Mouse (Mus musculus): ENCODE measurements around the gene Dbndd1. TPM values are rescaled to one million over a fixed set of nuclear protein-coding genes. Genes with fewer than 3 reads are reported as not detected.
"Not testable (repeated sequence)": the region's sequence is repeated elsewhere in the genome, so short reads cannot be mapped to it uniquely, and the experiment has no call there.

Dbndd1 gene
- total RNA-seq (2015; ENCODE audit: low replicate concordance) (not detected in 2 replicates), total RNA-seq (2017; ENCODE audit: low replicate concordance) (not detected in 2 replicates)

DNA sequence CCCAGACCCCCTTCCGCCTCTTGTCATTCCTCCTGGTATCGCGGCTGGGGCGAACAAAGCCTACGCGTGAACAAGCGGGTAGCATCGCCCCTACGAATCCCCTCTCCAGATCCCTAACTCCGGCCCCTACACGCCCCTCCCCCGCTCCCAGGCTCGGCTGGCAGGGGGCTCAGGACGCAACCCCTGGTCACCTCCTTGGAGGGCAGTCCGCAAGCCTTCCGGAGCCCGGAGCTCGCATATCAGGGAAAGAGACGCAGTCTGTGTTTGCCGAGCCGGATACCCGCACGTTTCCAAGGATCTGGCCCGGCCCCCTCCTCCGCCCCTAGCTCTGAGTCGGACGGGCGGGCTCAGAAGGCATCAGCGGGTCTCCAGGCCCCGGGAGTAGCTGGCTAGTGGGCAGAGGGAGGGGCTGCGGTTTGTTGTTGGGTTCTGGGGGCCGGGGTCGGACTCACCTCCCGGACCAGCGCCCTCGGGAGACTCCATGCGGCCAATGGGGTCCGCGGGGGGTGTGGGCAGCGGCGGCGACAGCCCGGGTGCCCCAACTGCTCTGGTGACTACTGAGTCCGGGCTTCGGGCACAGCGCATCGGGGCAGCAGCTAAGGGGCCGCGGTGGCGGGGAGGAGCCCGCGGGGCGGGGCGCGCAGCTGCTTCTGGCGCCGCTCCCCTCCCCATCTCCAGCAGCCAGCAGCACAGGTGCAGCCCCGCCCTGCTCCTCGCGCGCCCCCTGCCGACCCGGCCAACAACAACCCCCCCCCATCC lies at the start of gene Dbndd1:
Gene Dbndd1 (minus strand): TSS at position 683 of the 759 bp plus-strand sequence.
- no peak for ATAC-seq (replicated peaks; ENCODE audit: low FRiP score, poor library complexity, severe bottlenecking)

DNA sequence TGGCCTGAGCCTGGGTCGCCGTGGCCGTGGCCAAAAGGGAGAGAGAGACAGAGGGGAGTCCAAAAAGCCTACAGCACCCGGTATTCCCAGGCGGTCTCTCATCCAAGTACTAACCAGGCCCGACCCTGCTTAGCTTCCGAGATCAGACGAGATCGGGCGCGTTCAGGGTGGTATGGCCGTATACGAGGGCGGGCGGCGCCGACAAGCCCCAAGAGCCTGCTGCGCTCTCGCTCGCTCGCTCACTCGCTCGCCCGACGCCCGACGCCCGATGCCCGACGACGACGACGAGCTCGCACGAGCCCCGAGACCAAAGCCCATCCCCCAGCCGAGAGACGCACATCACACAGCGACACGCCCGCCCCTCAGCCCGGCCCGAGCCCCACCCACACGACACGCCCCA lies 49.0 kb upstream of the Dbndd1 start:
- not testable (repeated sequence) for ATAC-seq (replicated peaks; ENCODE audit: low FRiP score, poor library complexity, severe bottlenecking)

DNA sequence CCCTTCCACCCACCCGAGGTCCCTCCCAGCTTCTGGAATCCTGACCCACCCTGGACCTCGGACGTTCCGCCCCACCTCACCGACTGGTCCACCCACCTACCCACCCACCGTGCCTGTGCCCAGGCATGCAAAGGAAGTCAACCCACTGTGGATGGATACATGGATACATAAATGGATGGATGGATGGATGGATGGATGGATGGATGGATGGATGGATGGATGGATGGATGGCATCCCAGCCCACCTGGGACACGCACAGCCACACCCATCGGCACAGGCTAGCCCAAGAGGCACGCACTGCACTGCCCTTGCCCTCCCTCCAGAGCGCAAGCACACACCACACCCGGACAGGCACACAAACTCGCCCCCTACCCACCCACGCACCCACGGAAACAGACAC lies 22.4 kb upstream of the Dbndd1 start:
- not testable (repeated sequence) for ATAC-seq (replicated peaks; ENCODE audit: low FRiP score, poor library complexity, severe bottlenecking)

DNA sequence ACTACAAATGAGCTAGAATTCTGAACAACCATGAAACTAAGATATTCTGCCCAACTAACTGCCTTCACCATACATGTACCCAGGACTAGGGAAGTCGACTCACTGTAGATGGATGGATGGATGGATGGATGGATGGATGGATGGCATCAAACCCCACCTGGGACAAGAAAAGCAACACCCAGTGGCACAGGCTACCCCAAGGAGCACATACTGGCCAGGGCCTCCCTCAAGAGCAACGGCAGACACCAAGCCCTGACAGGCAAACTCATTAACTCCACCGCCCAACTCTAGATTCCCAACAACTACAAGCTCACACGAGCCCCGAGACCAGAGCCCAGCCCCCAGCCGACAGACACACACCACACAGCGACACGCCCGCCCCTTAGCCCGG lies 21.7 kb upstream of the Dbndd1 start:
- no peak for ATAC-seq (replicated peaks; ENCODE audit: low FRiP score, poor library complexity, severe bottlenecking)

DNA sequence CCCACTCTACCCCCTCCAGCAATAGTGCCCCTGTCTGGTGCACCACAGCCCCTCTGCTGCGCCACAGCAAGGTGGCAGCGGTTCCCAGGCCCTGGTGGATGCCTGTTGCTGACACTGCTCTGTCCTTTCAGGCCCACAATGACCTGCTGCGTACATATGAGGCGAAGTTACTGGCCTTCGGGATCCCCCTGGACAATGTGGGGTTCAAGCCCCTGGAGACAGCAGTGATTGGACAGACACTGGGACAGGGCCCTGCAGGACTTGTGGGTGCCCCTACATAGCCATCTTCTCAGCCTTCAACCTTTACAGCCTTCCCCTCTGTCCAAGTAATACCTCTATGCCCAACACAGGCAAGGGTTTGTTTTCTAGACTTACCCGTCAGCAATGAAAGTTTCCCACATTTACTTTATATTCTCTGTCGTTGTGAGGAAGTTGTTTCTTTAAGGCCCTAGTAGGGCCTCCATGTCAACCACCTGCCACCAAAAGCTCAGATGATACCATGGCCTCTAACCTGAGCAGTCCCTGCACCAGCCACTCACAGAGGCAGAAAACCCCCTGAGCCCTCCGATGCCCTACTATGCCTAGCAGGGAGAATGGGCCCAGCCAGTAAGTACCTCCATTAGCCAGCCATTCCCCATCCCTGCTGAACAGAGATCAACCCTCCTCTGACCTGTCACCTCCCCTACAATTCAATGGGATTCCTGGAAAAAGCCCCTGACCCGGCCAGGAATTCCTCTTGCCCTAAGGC lies 21.2 kb upstream of the Dbndd1 start:
- ATAC-seq (replicated peaks; ENCODE audit: low FRiP score, poor library complexity, severe bottlenecking): no peak

DNA sequence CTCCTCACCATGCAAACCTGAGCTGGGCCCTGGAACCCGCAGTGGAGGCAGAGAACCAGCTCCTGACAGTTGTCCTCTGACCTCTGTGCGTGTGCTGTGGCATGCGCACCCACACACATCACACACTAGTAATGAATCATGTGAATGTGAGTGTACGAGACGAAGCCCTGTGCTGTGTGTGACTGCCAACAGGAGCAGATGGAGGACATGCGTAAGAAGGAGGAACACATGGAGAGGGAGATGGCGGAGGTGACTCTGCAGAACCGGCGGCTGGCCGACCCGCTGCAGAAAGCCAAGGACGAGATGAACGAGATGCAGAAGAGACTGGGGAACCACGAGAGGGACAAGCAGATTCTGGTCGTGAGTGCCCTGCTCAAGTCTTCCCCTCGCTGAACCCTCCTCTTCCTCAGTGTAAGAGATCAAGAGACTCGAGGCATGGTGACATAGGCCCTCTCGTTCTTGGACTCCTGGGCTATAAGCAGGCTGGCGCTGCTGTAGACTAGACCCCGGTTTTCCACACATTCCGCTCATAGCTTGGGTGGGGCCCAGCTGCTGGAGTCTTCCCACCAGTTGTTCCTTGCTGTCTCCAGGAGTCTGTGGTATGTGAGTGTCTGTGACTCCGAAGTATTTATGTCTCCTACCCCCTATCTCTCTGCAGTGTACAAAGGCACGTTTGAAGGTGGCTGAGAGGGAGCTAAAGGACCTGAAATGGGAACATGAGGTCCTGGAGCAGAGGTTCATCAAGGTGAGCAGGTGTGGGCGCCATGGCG lies 12.6 kb upstream of the Dbndd1 start:
- ATAC-seq (replicated peaks; ENCODE audit: low FRiP score, poor library complexity, severe bottlenecking): no peak

DNA sequence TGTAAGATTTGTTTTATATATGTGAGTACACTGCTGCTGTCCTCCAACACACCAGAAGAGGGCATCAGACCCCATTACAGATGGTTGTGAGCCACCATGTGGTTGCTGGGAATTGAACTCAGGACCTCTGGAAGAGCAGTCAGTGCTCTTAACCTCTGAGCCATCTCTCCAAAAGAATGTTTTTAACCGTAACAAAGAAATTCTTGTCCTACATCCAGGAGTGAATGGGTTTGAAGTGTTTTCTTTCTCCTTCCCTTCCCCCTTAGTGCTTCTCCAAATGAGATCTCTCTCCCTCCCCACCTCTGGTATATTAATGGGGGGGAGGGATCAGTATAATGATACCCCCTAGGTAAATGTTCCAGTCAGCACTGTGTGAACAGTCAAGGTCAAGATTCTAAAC lies 4.8 kb upstream of the Dbndd1 start:
- ATAC-seq (replicated peaks; ENCODE audit: low FRiP score, poor library complexity, severe bottlenecking): not testable (repeated sequence)

DNA sequence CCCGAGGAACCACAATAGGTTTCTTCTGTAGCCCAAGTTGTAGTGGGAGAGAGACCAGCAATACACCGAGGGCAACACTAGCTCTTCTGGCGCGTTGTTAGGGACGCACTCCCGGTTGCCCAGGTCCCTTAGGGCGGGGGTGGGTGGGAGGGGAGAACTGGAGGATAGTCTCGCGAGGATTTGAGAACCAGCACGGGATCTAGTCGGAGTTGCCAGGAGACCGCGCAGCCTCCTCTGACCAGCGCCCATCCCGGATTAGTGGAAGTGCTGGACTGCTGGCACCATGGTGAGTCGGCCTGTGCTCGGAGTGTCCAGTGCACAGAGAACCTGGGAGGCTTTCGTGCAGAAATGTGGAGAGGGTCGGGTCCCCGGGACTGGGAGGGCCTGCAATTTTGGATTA lies 3.4 kb upstream of the Dbndd1 start, which contains the start of gene Gas8:
Gene Gas8 (plus strand): TSS at position 168 of the 400 bp plus-strand sequence.
- ATAC-seq (replicated peaks; ENCODE audit: low FRiP score, poor library complexity, severe bottlenecking): peak; percentile 56; the same call in 1 of the 2 replicates

DNA sequence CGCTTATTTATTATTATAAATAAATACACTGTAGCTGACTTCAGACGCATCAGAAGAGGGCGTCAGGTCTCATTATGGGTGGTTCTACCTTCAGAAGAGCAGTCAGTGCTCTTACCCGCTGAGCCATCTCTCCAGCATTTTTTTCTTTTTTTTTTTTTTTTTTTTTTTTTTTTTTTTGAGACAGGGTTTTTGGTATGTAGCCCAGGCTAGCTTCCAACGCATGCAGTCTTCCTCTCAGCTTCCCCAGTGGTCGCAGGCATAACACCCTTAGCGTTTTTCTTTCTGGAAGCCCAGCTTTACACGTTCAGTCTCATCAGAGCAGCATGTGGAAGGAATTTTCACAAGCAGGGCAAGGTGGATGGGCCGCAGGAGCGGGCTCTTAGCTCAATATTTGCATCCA lies 2.9 kb upstream of the Dbndd1 start:
- ATAC-seq (replicated peaks; ENCODE audit: low FRiP score, poor library complexity, severe bottlenecking): no peak

DNA sequence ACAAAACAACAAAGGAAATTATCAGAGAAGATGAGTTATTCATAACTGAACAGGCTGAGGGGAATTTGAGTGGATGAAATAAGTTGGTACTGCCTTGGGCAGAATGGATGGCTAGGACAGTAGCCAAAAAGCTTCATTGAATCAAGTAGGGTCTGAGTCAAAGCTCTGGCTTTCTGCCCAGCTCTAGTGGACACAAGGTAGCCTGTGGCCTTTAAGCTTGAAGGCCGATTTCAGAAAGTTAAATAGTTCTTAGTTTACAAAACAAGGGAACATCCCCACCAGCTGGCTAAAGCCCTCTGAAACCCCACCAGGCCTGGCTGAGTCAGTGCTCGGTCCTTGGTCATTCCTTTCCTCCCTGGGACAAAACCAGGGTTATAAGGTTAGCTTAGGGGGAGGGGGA lies 1.3 kb upstream of the Dbndd1 start:
- ATAC-seq (replicated peaks; ENCODE audit: low FRiP score, poor library complexity, severe bottlenecking): no peak

DNA sequence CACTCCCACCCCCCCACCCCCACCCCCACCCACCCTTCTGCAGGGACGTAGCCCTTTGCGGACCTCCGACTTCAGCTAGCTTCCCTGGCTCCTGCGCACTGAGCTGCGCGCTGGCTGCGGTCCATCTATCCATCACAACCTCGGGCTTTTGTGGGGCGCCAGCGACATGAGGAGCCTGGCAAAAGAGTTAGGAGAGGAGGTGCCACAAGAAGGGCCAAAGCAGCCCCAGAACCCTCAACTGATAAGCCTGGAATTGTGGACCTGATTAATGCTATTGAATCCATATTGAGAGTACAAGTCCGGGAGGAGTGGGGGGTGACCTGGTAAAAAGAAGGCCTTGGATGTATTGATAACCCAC lies 256 bp upstream of the Dbndd1 start:
- no peak for ATAC-seq (replicated peaks; ENCODE audit: low FRiP score, poor library complexity, severe bottlenecking)

DNA sequence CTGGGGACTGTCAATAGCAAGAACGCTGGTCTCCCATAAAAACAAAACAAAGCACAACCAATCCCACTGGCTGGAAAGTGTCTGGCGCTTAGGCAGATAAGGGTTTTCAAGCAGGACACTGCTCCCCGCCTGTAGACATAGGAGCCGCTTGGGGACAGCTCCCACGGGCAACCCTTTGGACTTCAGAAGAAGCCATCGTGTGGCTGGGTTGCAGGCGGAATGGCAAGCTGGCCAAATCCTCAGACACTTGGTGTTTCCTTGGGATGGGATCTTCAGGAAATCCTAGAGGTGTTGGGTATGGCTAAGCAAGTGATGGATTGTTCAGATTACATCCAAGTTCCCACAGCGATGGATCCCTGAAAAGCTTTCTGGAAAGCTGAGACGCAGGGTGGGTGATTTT lies 1.1 kb downstream of the Dbndd1 start:
- ATAC-seq (replicated peaks; ENCODE audit: low FRiP score, poor library complexity, severe bottlenecking): no peak

DNA sequence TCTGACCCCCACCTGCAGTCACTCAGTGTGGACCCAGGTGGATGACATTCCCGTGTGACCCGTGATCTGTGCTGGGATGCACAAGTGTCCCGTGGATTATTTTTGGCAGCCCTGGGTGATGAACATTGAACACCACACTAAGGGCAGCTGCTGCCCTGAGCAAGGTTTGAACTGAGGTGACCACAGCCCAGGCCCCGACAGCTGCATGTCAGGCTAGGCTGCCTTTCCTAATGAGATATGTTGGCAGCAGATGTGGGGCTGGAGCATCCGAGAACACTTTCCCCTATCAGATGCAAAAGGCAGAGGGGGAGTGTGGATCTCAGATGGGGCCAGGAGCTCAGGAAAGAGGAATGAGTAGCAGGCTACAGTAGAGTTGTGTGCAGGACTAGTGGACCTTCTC lies 4.4 kb downstream of the Dbndd1 start:
- no peak for ATAC-seq (replicated peaks; ENCODE audit: low FRiP score, poor library complexity, severe bottlenecking)

DNA sequence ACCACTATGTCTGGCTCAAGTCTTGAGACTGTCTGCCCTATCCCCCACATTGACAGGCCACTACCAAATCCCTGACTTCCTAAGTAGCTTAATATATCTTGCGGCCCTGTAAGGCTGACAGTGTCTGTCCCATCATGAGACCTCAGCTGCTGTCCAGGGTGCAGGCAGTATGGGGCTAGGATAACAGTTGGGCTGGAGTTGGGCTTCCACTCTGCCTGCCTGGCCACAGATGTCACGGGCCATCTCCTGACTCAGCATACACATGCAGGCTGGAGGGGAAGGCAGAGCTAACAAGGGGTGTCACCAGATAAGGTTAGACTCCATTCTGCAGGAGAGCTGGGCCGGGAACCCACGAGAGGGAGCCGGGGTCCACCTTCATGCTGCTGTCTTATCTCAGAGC lies 8.1 kb downstream of the Dbndd1 start:
- ATAC-seq (replicated peaks; ENCODE audit: low FRiP score, poor library complexity, severe bottlenecking): no peak

DNA sequence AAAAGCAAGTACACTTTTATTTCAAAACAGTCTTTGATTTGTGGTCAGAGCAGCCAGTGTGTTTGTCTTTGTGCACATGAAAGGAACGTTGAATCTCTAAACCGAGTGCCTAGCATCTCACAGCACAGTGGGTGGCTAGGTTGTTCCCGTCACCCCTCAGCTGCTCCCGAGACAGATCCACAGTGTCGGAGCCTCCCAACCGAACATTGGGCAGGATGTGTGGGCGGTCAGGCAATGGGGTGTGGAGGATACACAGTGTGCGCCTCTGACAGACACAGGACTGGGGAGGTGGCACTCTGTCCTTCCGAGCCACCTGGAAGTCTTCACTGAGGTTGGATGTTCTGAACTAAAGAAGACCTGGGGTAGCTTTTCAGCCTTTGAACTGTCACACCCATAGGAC lies 9.6 kb downstream of the Dbndd1 start:
- ATAC-seq (replicated peaks; ENCODE audit: low FRiP score, poor library complexity, severe bottlenecking): no peak

DNA sequence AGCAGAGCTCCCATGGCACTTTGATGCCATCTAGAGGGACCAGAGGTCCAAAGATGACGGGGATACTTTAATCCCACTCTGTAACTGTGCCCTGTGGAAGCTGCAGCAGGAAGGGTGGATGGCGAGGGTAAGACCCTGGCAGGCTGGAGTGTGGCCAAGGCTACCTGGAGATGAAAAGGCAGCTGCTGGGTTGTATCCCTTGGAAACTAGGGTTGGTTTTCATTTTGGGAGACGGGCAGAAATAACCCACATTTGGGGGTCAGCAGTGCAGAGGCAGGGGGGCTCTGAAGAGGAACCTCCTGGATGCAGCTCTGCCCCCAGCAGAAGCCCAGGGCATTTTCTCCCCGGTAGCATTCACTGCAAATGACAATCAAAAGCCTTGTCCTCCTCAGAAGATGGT lies 10.0 kb downstream of the Dbndd1 start:
- ATAC-seq (replicated peaks; ENCODE audit: low FRiP score, poor library complexity, severe bottlenecking): no peak

DNA sequence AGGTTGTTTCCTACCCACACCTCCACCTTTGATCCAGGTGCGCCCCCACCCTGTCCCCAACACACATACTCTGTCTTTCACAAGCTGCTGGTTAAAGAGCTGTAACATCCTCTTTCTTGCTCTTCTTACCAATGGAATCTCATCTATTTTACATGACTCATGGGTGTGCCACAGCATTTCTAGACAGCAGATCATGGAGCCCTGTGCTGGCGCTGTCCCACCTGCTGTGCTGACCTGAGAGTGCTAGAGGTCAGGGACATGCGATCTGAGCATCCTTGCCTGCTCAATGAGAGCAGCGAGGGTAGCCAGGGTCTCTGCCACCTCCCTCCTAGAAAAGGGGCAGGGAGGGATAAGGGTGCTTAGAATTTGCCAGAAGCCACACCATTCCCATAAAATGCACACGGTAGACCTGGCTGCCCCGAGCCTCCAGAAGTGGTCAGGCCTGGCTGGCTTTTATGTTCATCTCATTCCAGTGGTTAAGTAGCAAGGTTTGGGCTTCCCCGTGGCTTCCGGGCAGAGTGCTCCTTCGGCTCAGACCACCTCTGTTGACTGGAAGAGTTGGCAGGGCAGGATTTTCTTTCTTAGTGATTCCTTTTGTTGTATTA lies 10.6 kb downstream of the Dbndd1 start:
- ATAC-seq (replicated peaks; ENCODE audit: low FRiP score, poor library complexity, severe bottlenecking): no peak

DNA sequence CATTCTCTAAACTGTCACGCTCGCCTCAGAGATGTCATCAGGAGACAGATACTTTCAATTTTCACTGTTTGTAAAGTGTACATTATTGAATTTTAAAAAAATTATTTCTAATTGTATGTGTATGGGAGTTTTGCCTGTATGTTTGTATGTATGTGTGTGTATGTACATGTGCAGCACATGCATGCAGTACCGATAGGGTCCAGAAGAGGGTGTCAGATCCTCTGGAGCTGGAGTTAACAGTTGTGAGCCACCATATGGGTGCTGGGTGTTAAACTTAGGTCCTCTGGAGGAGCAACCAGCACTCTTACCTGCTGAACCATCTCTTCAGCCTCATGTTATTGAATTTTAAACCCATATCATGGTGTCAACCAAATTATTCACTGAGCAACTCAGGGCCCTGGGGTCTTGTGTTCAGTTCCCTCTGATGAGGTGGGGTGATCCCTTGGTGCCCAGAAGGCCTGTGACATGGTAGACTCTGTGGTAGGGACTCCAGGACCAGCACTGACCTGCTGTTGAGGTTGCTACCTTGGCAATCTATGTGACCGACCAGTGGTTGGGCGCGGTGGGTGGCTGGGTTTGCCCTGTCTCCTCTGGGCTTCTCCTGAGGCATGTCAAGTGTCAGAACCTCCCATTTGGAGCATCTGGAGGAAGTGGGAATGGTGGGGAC lies 11.3 kb downstream of the Dbndd1 start:
- ATAC-seq (replicated peaks; ENCODE audit: low FRiP score, poor library complexity, severe bottlenecking): no peak

DNA sequence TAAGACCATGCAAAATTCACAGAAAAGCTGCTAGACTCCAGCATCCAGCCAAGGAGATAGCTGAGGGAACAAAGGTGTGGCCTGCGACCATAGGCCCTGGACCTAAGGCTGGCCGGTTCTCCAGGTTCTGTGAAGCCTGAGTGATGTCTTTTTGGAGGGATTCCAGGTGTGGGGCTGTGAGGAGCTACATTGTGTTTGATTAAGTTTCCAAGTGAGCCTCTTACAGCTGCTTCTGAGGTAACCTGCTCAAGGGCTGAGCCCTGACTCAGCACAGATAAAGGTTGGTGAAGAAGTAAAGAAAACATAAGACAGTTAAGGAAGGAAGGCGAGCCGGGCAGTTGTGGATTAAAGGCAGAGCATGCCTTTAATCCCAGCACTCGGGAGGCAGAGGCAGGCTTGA lies 13.1 kb downstream of the Dbndd1 start:
- no peak for ATAC-seq (replicated peaks; ENCODE audit: low FRiP score, poor library complexity, severe bottlenecking)

DNA sequence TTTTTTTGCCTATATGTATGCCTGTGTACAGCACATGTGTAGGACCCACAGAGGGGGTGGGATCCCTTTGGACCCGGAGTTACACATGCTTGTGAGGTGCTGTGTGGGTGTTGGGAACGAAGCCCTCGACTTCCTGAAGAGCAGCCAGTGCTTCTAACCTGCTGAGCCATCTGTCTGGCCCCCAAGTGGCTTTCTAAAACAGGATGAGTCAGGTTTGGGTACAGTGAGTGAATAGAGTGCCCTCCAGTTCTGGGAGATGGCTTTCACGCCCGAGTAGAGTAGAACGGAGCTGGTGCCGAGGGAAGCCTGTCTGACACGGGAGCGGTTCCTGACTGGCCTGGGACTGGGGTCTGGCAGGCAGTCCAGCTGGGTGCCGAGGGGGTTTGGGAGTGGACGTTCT lies 15.7 kb downstream of the Dbndd1 start:
- ATAC-seq (replicated peaks; ENCODE audit: low FRiP score, poor library complexity, severe bottlenecking): no peak
